Mouse (Mus musculus): ENCODE results near the gene Tgm1.
A peak's percentile ranks its signal among the peaks of the same experiment; 100 is the strongest.

Gene Tgm1

GRCm38 (mm10) chr14:55672741-55673060 is 41.0 kb downstream of the Tgm1 start:
- no peak for DNase-seq (ENCODE audit: low spot score in 2 of 2)

- peak; percentile 95 to 98 for DNase-seq (ENCODE audit: low spot score in 2 of 2)
Observed at GRCm38 (mm10) chr14:55671833-55672740, 41.6 kb downstream of the Tgm1 start, which contains the start of the genes Gmpr2 and Nedd8. TSS of gene Gmpr2 (plus strand) at chr14:55671941. TSS of gene Nedd8 (minus strand) at chr14:55672124.

GRCm38 (mm10) chr14:55671486-55671832 is 42.3 kb downstream of the Tgm1 start:
- peak in 1 of 2 experiments; percentile 73 for DNase-seq (ENCODE audit: low spot score in 2 of 2)

- DNase-seq (ENCODE audit: low spot score in 2 of 2) = no peak
Observed at GRCm38 (mm10) chr14:55660636-55661035, 53.1 kb downstream of the Tgm1 start.

GRCm38 (mm10) chr14:55659960-55660573 is 53.7 kb downstream of the Tgm1 start, which contains the start of gene Mdp1:
TSS of gene Mdp1 (minus strand) at chr14:55660508.
- peak; percentile 91 for DNase-seq (ENCODE audit: low spot score in 2 of 2)

GRCm38 (mm10) chr14:55658011-55658410 is 55.7 kb downstream of the Tgm1 start:
- DNase-seq (ENCODE audit: low spot score in 2 of 2) = no peak

- no peak for DNase-seq (ENCODE audit: low spot score in 2 of 2)
Observed at GRCm38 (mm10) chr14:55656935-55657334, 56.8 kb downstream of the Tgm1 start.

GRCm38 (mm10) chr14:55651528-55651927 is 62.2 kb downstream of the Tgm1 start:
- DNase-seq (ENCODE audit: low spot score in 2 of 2) = no peak

All from right cerebral cortex, postnatal 10 days (tissue).